Mouse (Mus musculus): ENCODE data around the gene Epb41l5.

Epb41l5 gene

GRCm38 (mm10) chr1:119533093-119533805 is 115.6 kb downstream of the Epb41l5 start:
- DNase-seq (ENCODE audit: low spot score): peak; percentile 10

- DNase-seq (ENCODE audit: low spot score): no peak
Observed at GRCm38 (mm10) chr1:119532165-119532564, 116.6 kb downstream of the Epb41l5 start.

GRCm38 (mm10) chr1:119530941-119531340 is 117.9 kb downstream of the Epb41l5 start:
- no peak for DNase-seq (ENCODE audit: low spot score)

- DNase-seq (ENCODE audit: low spot score): peak; percentile 56
Observed at GRCm38 (mm10) chr1:119525689-119526591, 122.9 kb downstream of the Epb41l5 start, which contains the start of gene Tmem185b. Gene Tmem185b, plus strand, starts transcription at chr1:119526160.

- no peak for DNase-seq (ENCODE audit: low spot score)
Observed at GRCm38 (mm10) chr1:119525004-119525444, 123.8 kb downstream of the Epb41l5 start.

- no peak for DNase-seq (ENCODE audit: low spot score)
Observed at GRCm38 (mm10) chr1:119523826-119524225, 125.0 kb downstream of the Epb41l5 start.

- no peak for DNase-seq (ENCODE audit: low spot score)
Observed at GRCm38 (mm10) chr1:119523369-119523768, 125.4 kb downstream of the Epb41l5 start.

- DNase-seq (ENCODE audit: low spot score): no peak
Observed at GRCm38 (mm10) chr1:119522726-119523125, 126.1 kb downstream of the Epb41l5 start.

- DNase-seq (ENCODE audit: low spot score): no peak
Observed at GRCm38 (mm10) chr1:119521681-119522080, 127.1 kb downstream of the Epb41l5 start.

- no peak for DNase-seq (ENCODE audit: low spot score)
Observed at GRCm38 (mm10) chr1:119521029-119521428, 127.8 kb downstream of the Epb41l5 start.

- no peak for DNase-seq (ENCODE audit: low spot score)
Observed at GRCm38 (mm10) chr1:119519286-119519685, 129.5 kb downstream of the Epb41l5 start.

- DNase-seq (ENCODE audit: low spot score): no peak
Observed at GRCm38 (mm10) chr1:119518786-119519185, 130.0 kb downstream of the Epb41l5 start.

GRCm38 (mm10) chr1:119518060-119518459 is 130.7 kb downstream of the Epb41l5 start:
- no peak for DNase-seq (ENCODE audit: low spot score)

- DNase-seq (ENCODE audit: low spot score): no peak
Observed at GRCm38 (mm10) chr1:119510857-119511256, 137.9 kb downstream of the Epb41l5 start.

- DNase-seq (ENCODE audit: low spot score): no peak
Observed at GRCm38 (mm10) chr1:119510409-119510808, 138.4 kb downstream of the Epb41l5 start.

GRCm38 (mm10) chr1:119509474-119509873 is 139.3 kb downstream of the Epb41l5 start:
- no peak for DNase-seq (ENCODE audit: low spot score)

GRCm38 (mm10) chr1:119508548-119508947 is 140.3 kb downstream of the Epb41l5 start:
- DNase-seq (ENCODE audit: low spot score): no peak

GRCm38 (mm10) chr1:119505951-119506350 is 142.8 kb downstream of the Epb41l5 start:
- DNase-seq (ENCODE audit: low spot score): no peak

GRCm38 (mm10) chr1:119504260-119505062 is 144.3 kb downstream of the Epb41l5 start, which contains the start of gene Ralb:
Gene Ralb, minus strand, starts transcription at chr1:119504794.
- peak; percentile 96 for DNase-seq (ENCODE audit: low spot score)

GRCm38 (mm10) chr1:119503808-119504207 is 145.0 kb downstream of the Epb41l5 start:
- no peak for DNase-seq (ENCODE audit: low spot score)

GRCm38 (mm10) chr1:119503181-119503580 is 145.6 kb downstream of the Epb41l5 start:
- no peak for DNase-seq (ENCODE audit: low spot score)

GRCm38 (mm10) chr1:119502729-119503128 is 146.1 kb downstream of the Epb41l5 start:
- DNase-seq (ENCODE audit: low spot score): no peak

Data from layer of hippocampus, adult 9-10 months (tissue).